Mouse (Mus musculus) ES-Bruce4 (cell line): ENCODE results near the gene Trpv4.

Experiments
- CTCF ChIP-seq: IDR thresholded peaks from one replicate; pipeline ENCODE4 v1.8.1; 2011; ENCODE audit warnings: low read depth, low read length
- POLR2A ChIP-seq: IDR thresholded peaks from one replicate; pipeline ENCODE4 v1.8.1; 2011; ENCODE audit warnings: low read length; ENCODE audit not compliant: insufficient read depth

- TF ChIP-seq CTCF: no peak
- no peak for TF ChIP-seq POLR2A
Measured at GRCm38 (mm10) chr5:114674594-114674993, 16.4 kb upstream of the Trpv4 start.
